Mouse (Mus musculus): ENCODE results near the gene Dnajc7. TPM values are rescaled to one million over a fixed set of nuclear protein-coding genes. Genes with fewer than 3 reads are reported as not detected.

Dnajc7 gene
- polyA plus RNA-seq, 1 experiment from 2014 or later: 283 TPM

GRCm38 (mm10) chr11:100559476-100559875 lies 60.5 kb downstream of the Dnajc7 start:
- Histone ChIP-seq H3K4me3 (no peak overlapping the region), H3K9ac (no peak overlapping the region), H3K9me3 (replicated peaks) (no peaks in the 10 kb centered on the region), H3K4me1 (no peaks in the 10 kb centered on the region), H3K36me3 (ENCODE audit: poor library complexity, severe bottlenecking) (no peaks in the 10 kb centered on the region), H3K4me2 (no peak overlapping the region), H3K27ac (no peak overlapping the region), H3K27me3 (no peaks in the 10 kb centered on the region)
- ATAC-seq: no peak
- 55% methylated on average over 7 of the region's 7 CpGs for WGBS

DNA sequence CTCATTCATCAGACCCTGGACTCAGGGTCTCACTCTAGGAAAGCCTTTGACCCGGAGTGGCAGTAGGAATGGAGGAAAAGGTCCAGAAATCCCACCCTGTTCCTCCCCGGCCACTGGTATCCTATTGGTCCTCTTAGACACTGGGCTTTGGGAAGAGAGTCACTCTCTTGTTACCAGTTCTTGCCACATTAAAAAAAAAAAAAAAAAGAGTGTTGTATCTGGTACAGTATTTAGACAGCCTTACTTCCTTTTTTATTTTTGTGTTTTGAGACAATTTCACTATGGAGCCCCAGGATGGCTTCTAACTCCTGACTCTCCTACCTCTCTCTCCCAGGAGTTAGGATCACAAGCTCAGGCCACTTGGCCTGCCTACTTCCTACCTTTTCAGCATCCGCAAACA lies 62.4 kb downstream of the Dnajc7 start:
- no peak overlapping the region for H3K4me2 ChIP-seq
- no peaks in the 10 kb centered on the region for H3K36me3 ChIP-seq (ENCODE audit: poor library complexity, severe bottlenecking)
- H3K27me3 ChIP-seq: no peaks in the 10 kb centered on the region
- ATAC-seq: no peak
- no peaks in the 10 kb centered on the region for H3K9me3 ChIP-seq (replicated peaks)
- H3K4me1 ChIP-seq: no peaks in the 10 kb centered on the region
- 84% methylated on average over 3 of the region's 3 CpGs for WGBS
- H3K27ac ChIP-seq: no peak overlapping the region
- no peak overlapping the region for H3K9ac ChIP-seq
- H3K4me3 ChIP-seq: no peak overlapping the region

- no peaks in the 10 kb centered on the region for H3K9me3 ChIP-seq (replicated peaks)
- H3K36me3 ChIP-seq (ENCODE audit: poor library complexity, severe bottlenecking): no peaks in the 10 kb centered on the region
- H3K9ac ChIP-seq: no peak overlapping the region
- ATAC-seq: peak; percentile 67; the same call in 1 of the 2 replicates
- peak overlapping the region; percentile 42 for H3K4me2 ChIP-seq
- no peaks in the 10 kb centered on the region for H3K4me1 ChIP-seq
- 19% methylated on average over 11 of the region's 11 CpGs for WGBS
- no peaks in the 10 kb centered on the region for H3K27me3 ChIP-seq
- no peak overlapping the region for H3K27ac ChIP-seq
- no peak overlapping the region; the same call in 1 of the 2 replicates for H3K4me3 ChIP-seq
Measured at GRCm38 (mm10) chr11:100555583-100555982, 64.4 kb downstream of the Dnajc7 start.

DNA sequence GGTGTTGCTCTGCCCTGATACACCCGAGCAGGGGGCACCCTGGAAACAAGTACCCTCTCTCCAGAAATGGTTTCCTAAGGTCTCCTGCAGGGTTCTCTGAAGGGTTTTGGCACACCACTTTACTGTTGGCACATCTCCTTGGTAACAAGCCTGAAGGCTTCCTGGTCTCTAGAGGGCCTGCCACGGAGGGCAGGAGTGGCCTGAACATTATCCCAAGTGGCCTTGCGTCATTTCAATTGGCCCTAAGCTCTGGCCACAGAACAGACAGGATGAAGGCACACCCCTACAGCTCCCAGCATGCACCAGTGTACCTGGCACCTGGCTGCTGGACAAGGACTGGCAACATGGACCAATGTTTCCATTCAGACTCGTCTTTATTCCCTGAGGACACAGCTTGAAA lies 67.1 kb downstream of the Dnajc7 start:
- 83% methylated on average over 4 of the region's 4 CpGs for WGBS
- Histone ChIP-seq H3K4me3 (no peak overlapping the region), H3K9ac (no peak overlapping the region), H3K4me2 (no peak overlapping the region), H3K9me3 (replicated peaks) (no peaks in the 10 kb centered on the region), H3K36me3 (ENCODE audit: poor library complexity, severe bottlenecking) (no peaks in the 10 kb centered on the region), H3K4me1 (no peaks in the 10 kb centered on the region), H3K27ac (no peak overlapping the region), H3K27me3 (no peaks in the 10 kb centered on the region)
- no peak for ATAC-seq

DNA sequence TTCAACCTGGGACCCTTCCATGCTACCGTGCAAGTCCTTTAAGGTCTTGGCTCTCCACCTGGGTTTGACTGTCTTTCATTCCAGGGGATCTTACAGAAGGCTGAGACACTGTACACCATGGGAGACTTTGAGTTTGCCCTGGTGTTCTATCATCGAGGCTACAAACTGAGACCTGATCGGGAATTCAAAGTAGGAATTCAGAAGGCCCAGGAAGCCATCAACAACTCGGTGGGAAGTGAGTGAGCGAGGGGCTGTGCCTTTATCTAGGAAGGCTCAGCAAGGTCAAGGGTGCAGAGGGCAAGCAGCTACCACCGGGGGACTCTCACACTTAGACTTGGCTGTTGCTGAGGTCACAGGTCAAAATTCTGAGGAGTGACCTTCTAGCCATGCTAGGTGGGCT lies 69.9 kb downstream of the Dnajc7 start:
- Histone ChIP-seq H3K36me3 (ENCODE audit: poor library complexity, severe bottlenecking) (no peaks in the 10 kb centered on the region), H3K4me2 (no peak overlapping the region), H3K27me3 (0 out of 2 replicates have a peak, but pooled peaks cover 3% of the 10 kb centered on the region), H3K9ac (no peak overlapping the region), H3K4me3 (no peak overlapping the region), H3K4me1 (peaks cover 8% of the 10 kb centered on the region), H3K27ac (no peak overlapping the region), H3K9me3 (replicated peaks) (no peaks in the 10 kb centered on the region)
- no peak for ATAC-seq
- WGBS: 84% methylated on average over 6 of the region's 6 CpGs

GRCm38 (mm10) chr11:100549466-100549865 lies 70.5 kb downstream of the Dnajc7 start:
- Histone ChIP-seq H3K36me3 (ENCODE audit: poor library complexity, severe bottlenecking) (no peaks in the 10 kb centered on the region), H3K4me1 (peaks cover 13% of the 10 kb centered on the region), H3K27ac (no peak overlapping the region), H3K27me3 (0 out of 2 replicates have a peak, but pooled peaks cover 3% of the 10 kb centered on the region), H3K9ac (no peak overlapping the region), H3K4me3 (no peak overlapping the region), H3K4me2 (no peak overlapping the region), H3K9me3 (replicated peaks) (no peaks in the 10 kb centered on the region)
- WGBS: 87% methylated on average over 8 of the region's 8 CpGs
- no peak for ATAC-seq

GRCm38 (mm10) chr11:100548141-100548540 lies 71.8 kb downstream of the Dnajc7 start:
- WGBS: 83% methylated on average over 6 of the region's 6 CpGs

GRCm38 (mm10) chr11:100546955-100547354 lies 73.0 kb downstream of the Dnajc7 start:
- ATAC-seq: no peak

More at GRCm38 (mm10) chr11:100548141-100548540, 71.8 kb downstream of the Dnajc7 start:
- 0 out of 2 replicates have a peak, but pooled peaks cover 3% of the 10 kb centered on the region for H3K27me3 ChIP-seq
- no peak overlapping the region for H3K27ac ChIP-seq
- no peaks in the 10 kb centered on the region for H3K36me3 ChIP-seq (ENCODE audit: poor library complexity, severe bottlenecking)
- no peak overlapping the region for H3K4me3 ChIP-seq
- no peak for ATAC-seq
- no peak overlapping the region for H3K4me2 ChIP-seq
- no peak overlapping the region for H3K9ac ChIP-seq
- H3K9me3 ChIP-seq (replicated peaks): no peaks in the 10 kb centered on the region
- peaks cover 13% of the 10 kb centered on the region for H3K4me1 ChIP-seq

DNA sequence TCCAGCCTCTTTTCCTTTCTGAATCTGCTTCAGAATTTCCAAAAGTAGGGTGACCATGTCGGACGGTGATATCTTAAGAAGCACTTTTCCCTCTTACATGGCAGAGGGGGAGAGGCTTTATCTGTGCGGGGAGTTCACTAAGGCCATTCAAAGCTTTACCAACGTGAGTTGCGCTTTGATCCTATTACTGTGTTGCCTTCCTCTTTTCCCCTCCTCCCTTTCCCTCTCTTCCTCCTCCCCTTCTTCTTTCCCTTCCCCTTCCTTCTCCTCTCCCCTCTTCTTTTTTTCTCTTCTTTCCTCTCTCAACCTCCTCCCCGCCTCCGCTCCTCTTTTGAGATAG lies 74.3 kb downstream of the Dnajc7 start:
- ATAC-seq: peak; percentile 8; the same call in 1 of the 2 replicates
- Histone ChIP-seq H3K4me2 (peak overlapping the region; percentile 76), H3K4me1 (peaks cover 13% of the 10 kb centered on the region), H3K27ac (peak overlapping the region; percentile 59; the same call in 1 of the 2 replicates), H3K9ac (peak overlapping the region; percentile 66), H3K27me3 (0 out of 2 replicates have a peak, but pooled peaks cover 3% of the 10 kb centered on the region), H3K9me3 (replicated peaks) (no peaks in the 10 kb centered on the region), H3K4me3 (peak overlapping the region; percentile 46), H3K36me3 (ENCODE audit: poor library complexity, severe bottlenecking) (no peaks in the 10 kb centered on the region)
- 26% methylated on average over 7 of the region's 7 CpGs for WGBS

More at GRCm38 (mm10) chr11:100546955-100547354, 73.0 kb downstream of the Dnajc7 start:
- WGBS: 82% methylated on average over 6 of the region's 6 CpGs
- Histone ChIP-seq H3K4me3 (no peak overlapping the region), H3K9ac (no peak overlapping the region), H3K9me3 (replicated peaks) (no peaks in the 10 kb centered on the region), H3K27ac (no peak overlapping the region), H3K4me2 (no peak overlapping the region), H3K27me3 (0 out of 2 replicates have a peak, but pooled peaks cover 3% of the 10 kb centered on the region), H3K4me1 (peaks cover 13% of the 10 kb centered on the region), H3K36me3 (ENCODE audit: poor library complexity, severe bottlenecking) (no peaks in the 10 kb centered on the region)

- Histone ChIP-seq H3K4me2 (peak within 1 kb of the TSS; percentile 76), H3K4me1 (peaks cover 13% of the 10 kb centered on the region), H3K36me3 (ENCODE audit: poor library complexity, severe bottlenecking) (no peaks in the 10 kb centered on the region), H3K9ac (peak within 1 kb of the TSS; percentile 66), H3K27ac (peak within 1 kb of the TSS; percentile 59; the same call in 1 of the 2 replicates), H3K9me3 (replicated peaks) (no peaks in the 10 kb centered on the region), H3K27me3 (0 out of 2 replicates have a peak, but pooled peaks cover 3% of the 10 kb centered on the region), H3K4me3 (peak within 1 kb of the TSS; percentile 46)
- 4% methylated on average over 28 of the region's 28 CpGs for WGBS
- peak; percentile 96 for ATAC-seq
Measured at GRCm38 (mm10) chr11:100544832-100545745, 74.9 kb downstream of the Dnajc7 start, which contains the start of gene Ttc25. Gene Ttc25 (plus strand): TSS chr11:100545607.

GRCm38 (mm10) chr11:100541577-100541976 lies 78.4 kb downstream of the Dnajc7 start:
- Histone ChIP-seq H3K4me2 (no peak overlapping the region), H3K9ac (no peak overlapping the region)
- WGBS: 97% methylated on average over 2 of the region's 2 CpGs

GRCm38 (mm10) chr11:100540966-100541365 lies 79.0 kb downstream of the Dnajc7 start:
- H3K9me3 ChIP-seq (replicated peaks): no peaks in the 10 kb centered on the region
- 0 out of 2 replicates have a peak, but pooled peaks cover 3% of the 10 kb centered on the region for H3K27me3 ChIP-seq
- H3K4me2 ChIP-seq: no peak overlapping the region
- no peak overlapping the region for H3K27ac ChIP-seq
- no peaks in the 10 kb centered on the region for H3K36me3 ChIP-seq (ENCODE audit: poor library complexity, severe bottlenecking)
- no peak for ATAC-seq
- WGBS: 72% methylated on average over 6 of the region's 6 CpGs
- no peak overlapping the region for H3K4me3 ChIP-seq
- H3K4me1 ChIP-seq: peaks cover 10% of the 10 kb centered on the region
- no peak overlapping the region for H3K9ac ChIP-seq

More at GRCm38 (mm10) chr11:100541577-100541976, 78.4 kb downstream of the Dnajc7 start:
- H3K36me3 ChIP-seq (ENCODE audit: poor library complexity, severe bottlenecking): no peaks in the 10 kb centered on the region
- no peak for ATAC-seq
- 0 out of 2 replicates have a peak, but pooled peaks cover 3% of the 10 kb centered on the region for H3K27me3 ChIP-seq
- H3K27ac ChIP-seq: no peak overlapping the region
- H3K4me1 ChIP-seq: peaks cover 13% of the 10 kb centered on the region
- H3K9me3 ChIP-seq (replicated peaks): no peaks in the 10 kb centered on the region
- no peak overlapping the region for H3K4me3 ChIP-seq
